Mouse (Mus musculus) liver, postnatal 0 days (tissue): ENCODE results near the gene Hoxa6. TPM values are rescaled to one million over a fixed set of nuclear protein-coding genes. Genes with fewer than 3 reads are reported as not detected.
A peak's percentile ranks its signal among the peaks of the same experiment; 100 is the strongest.

Source experiments
- ATAC-seq: fragments of 200-750 bp; cut with Nextera tagmentation; 2 replicates; pipeline ENCODE4 v1.8.0; 2017; ENCODE audit warnings: mild to moderate bottlenecking, moderate library complexity
- DNase-seq: peaks from one replicate; pipeline ENCODE4 v3.0.0-alpha.2; 2016
- H3K27ac ChIP-seq: fragments of 300-500 bp; sonication (generic); 2 replicates; pipeline ENCODE4 v1.5.1; 2014; ENCODE audit warnings: antibody characterized with exemption, moderate library complexity, mild to moderate bottlenecking, low read depth
- H3K27me3 ChIP-seq: fragments of 300-500 bp; sonication (generic); 2 replicates; pipeline ENCODE4 v1.6.1; 2014; ENCODE audit warnings: low read length, control low read depth, mixed read lengths; ENCODE audit not compliant: insufficient read depth
- H3K36me3 ChIP-seq: fragments of 300-500 bp; sonication (generic); replicated peaks from 2 replicates; pipeline ENCODE4 v1.6.1; 2014; ENCODE audit warnings: mild to moderate bottlenecking, control low read depth, low read length, moderate library complexity, mixed read lengths; ENCODE audit not compliant: insufficient read depth
- H3K4me1 ChIP-seq: fragments of 300-500 bp; sonication (generic); 2 replicates; pipeline ENCODE4 v1.6.1; 2014; ENCODE audit warnings: antibody characterized with exemption, mild to moderate bottlenecking, control low read depth; ENCODE audit not compliant: insufficient read depth
- H3K4me2 ChIP-seq: fragments of 300-500 bp; sonication (generic); 2 replicates; pipeline ENCODE4 v1.6.1; 2014; ENCODE audit warnings: low read depth, mild to moderate bottlenecking, low read length, moderate library complexity, mixed read lengths
- H3K4me3 ChIP-seq: fragments of 300-500 bp; sonication (generic); 2 replicates; pipeline ENCODE4 v1.5.1; 2014; ENCODE audit warnings: low read depth, low read length
- H3K9ac ChIP-seq: fragments of 300-500 bp; sonication (generic); replicated peaks from 2 replicates; pipeline ENCODE4 v1.6.1; 2014; ENCODE audit warnings: mild to moderate bottlenecking, moderate library complexity
- H3K9me3 ChIP-seq: fragments of 300-500 bp; sonication (generic); 2 replicates; pipeline ENCODE4 v1.6.1; 2016; ENCODE audit warnings: mild to moderate bottlenecking, control low read depth, low read length, mixed read lengths
- CTCF ChIP-seq: sonication (generic); IDR thresholded peaks from 2 replicates; pipeline ENCODE4 v1.5.1; 2016; ENCODE audit warnings: antibody characterized with exemption, low read depth
- EP300 ChIP-seq: IDR thresholded peaks from 2 replicates; pipeline ENCODE4 v1.6.1; 2016; ENCODE audit warnings: antibody characterized with exemption, low read depth, mild to moderate bottlenecking
- WGBS: fragments of 180-500 bp; shearing (Covaris S2); extraction: QIAGEN DNeasy Blood & Tissue Kit; methylation state at CpG from one replicate; pipeline ENCODE4 v1.1.7; 2014; ENCODE audit not compliant: insufficient replicate concordance; 5-methylcytosine and 5-hydroxymethylcytosine counted together
- microRNA counts: library from miRNA; unstranded; fragments of <30 nt; microRNA quantifications from one replicate; lab custom pipeline; 2015
- microRNA-seq: library from miRNA; unstranded; fragments of <30 nt; microRNA quantifications from one replicate; pipeline ENCODE4, GENCODE M21; 2016
- polyA plus RNA-seq: library from polyadenylated mRNA; unstranded; fragments of >200 nt; fragmentation: Nextera tagmentation; extraction: Ambion mirVana; gene quantifications from 2 replicates; pipeline ENCODE4 v1.2.1, GENCODE M21; 2015

The Hoxa6 gene
- polyA plus RNA-seq, 1 experiment from 2014 or later = not detected

- ATAC-seq (no peak), DNase-seq (no peak)
- H3K4me1 ChIP-seq = peaks cover 9% of the 10 kb centered on the region
- TF ChIP-seq CTCF (no peak), EP300 (no peak)
- 10% methylated on average over 20 of the region's 20 CpGs for WGBS
- H3K9ac ChIP-seq = no peak overlapping the region
- peaks cover 89% of the 10 kb centered on the region for H3K27me3 ChIP-seq
- H3K27ac ChIP-seq = no peak overlapping the region
- no peaks in the 10 kb centered on the region for H3K9me3 ChIP-seq
- no peak overlapping the region for H3K4me2 ChIP-seq
- no peaks in the 10 kb centered on the region for H3K36me3 ChIP-seq
- H3K4me3 ChIP-seq = no peak overlapping the region
Observed at GRCm38 (mm10) chr6:52156551-52157200, 51.8 kb downstream of the Hoxa6 start.

MicroRNAs encoded within 50 kb of the gene (microRNA counts, 519-probe panel; counts per million panel counts)
- microRNA mmu-miR-196b (lab: Ali Mortazavi, UCI) = not detected

Small RNA genes within 50 kb of the gene (microRNA-seq; reads per million reads assigned to microRNA genes)
- 235 reads per million, percentile 53 among the genes with 10 or more reads in this experiment for gene Mir196b

Other genes starting within 250 kb of the Hoxa6 start
- gene Skap2, start 196.2 kb downstream of the Hoxa6 start, polyA plus RNA-seq = 25.1 and 25.3 TPM in 2 replicates
- gene Hoxa1, start 50.4 kb downstream of the Hoxa6 start, polyA plus RNA-seq = 0.11 and 0.16 TPM in 2 replicates
- gene Hoxa2, start 43.9 kb downstream of the Hoxa6 start, polyA plus RNA-seq = 0.39 and 0.63 TPM in 2 replicates
- gene 5730596B20Rik, start 31.2 kb downstream of the Hoxa6 start, polyA plus RNA-seq = not detected in 2 replicates
- gene Hoxa4, start 17.0 kb downstream of the Hoxa6 start, polyA plus RNA-seq = 0.13 and 0.30 TPM in 2 replicates
- 0.58 and 0.73 TPM in 2 replicates for gene Hoxa5, start 4.1 kb downstream of the Hoxa6 start, polyA plus RNA-seq
- gene Hoxa3, start 4.6 kb upstream of the Hoxa6 start, polyA plus RNA-seq = 0.16 and 0.17 TPM in 2 replicates
- gene Gm28308, start 4.6 kb upstream of the Hoxa6 start, polyA plus RNA-seq = not detected in 2 replicates
- 0.39 and 0.50 TPM in 2 replicates for gene Hoxa7, start 13.1 kb upstream of the Hoxa6 start, polyA plus RNA-seq
- 0.11 and 0.26 TPM in 2 replicates for gene Hoxa9, start 22.4 kb upstream of the Hoxa6 start, polyA plus RNA-seq
- not detected in 2 replicates for gene Hoxa10, start 32.1 kb upstream of the Hoxa6 start, polyA plus RNA-seq
- not detected in 2 replicates for gene Hoxa11, start 37.1 kb upstream of the Hoxa6 start, polyA plus RNA-seq
- gene Hoxa13, start 52.2 kb upstream of the Hoxa6 start, polyA plus RNA-seq = not detected in 2 replicates
- gene Evx1, start 104.8 kb upstream of the Hoxa6 start, polyA plus RNA-seq = not detected in 2 replicates